Mouse (Mus musculus) stomach, embryonic 16.5 days (tissue): ENCODE measurements around the gene Rbm20. TPM values are rescaled to one million over a fixed set of nuclear protein-coding genes. Genes with fewer than 3 reads are reported as not detected.

Source experiments
- ATAC-seq: fragments of 200-750 bp; cut with Nextera tagmentation; 2 replicates; pipeline ENCODE4 v1.8.0; 2017; ENCODE audit warnings: moderate number of reproducible peaks, moderate TSS enrichment; ENCODE audit not compliant: insufficient read depth, low FRiP score
- H3K27ac ChIP-seq: fragments of 300-500 bp; sonication (generic); 2 replicates; pipeline ENCODE4 v1.5.1; 2014; ENCODE audit warnings: low read length
- H3K27me3 ChIP-seq: fragments of 300-500 bp; sonication (generic); 2 replicates; pipeline ENCODE4 v1.6.1; 2014; ENCODE audit warnings: low read length, control low read depth, mixed read lengths; ENCODE audit not compliant: control insufficient read depth, insufficient read depth
- H3K36me3 ChIP-seq: fragments of 300-500 bp; sonication (generic); 2 replicates; pipeline ENCODE4 v1.6.1; 2014; ENCODE audit warnings: low read length; ENCODE audit not compliant: control insufficient read depth, insufficient read depth
- H3K4me1 ChIP-seq: fragments of 300-500 bp; sonication (generic); 2 replicates; pipeline ENCODE4 v1.6.1; 2014; ENCODE audit warnings: low read length, control low read depth, mixed read lengths; ENCODE audit not compliant: control insufficient read depth, insufficient read depth
- H3K4me2 ChIP-seq: fragments of 300-500 bp; sonication (generic); 2 replicates; pipeline ENCODE4 v1.6.1; 2014; ENCODE audit warnings: low read depth, low read length, mixed read lengths
- H3K4me3 ChIP-seq: fragments of 300-500 bp; sonication (generic); replicated peaks from 2 replicates; pipeline ENCODE4 v1.5.1; 2014; ENCODE audit warnings: mild to moderate bottlenecking, low read length
- H3K9ac ChIP-seq: fragments of 300-500 bp; sonication (generic); 2 replicates; pipeline ENCODE4 v1.6.1; 2014; ENCODE audit warnings: low read length
- H3K9me3 ChIP-seq: fragments of 300-500 bp; sonication (generic); replicated peaks from 2 replicates; pipeline ENCODE4 v1.6.1; 2016; ENCODE audit warnings: low read length, control low read depth; ENCODE audit not compliant: control insufficient read depth
- WGBS: fragments of 180-500 bp; shearing (Covaris S2); extraction: QIAGEN DNeasy Blood & Tissue Kit; methylation state at CpG from one replicate; pipeline ENCODE4 v1.1.7; 2014; 5-methylcytosine and 5-hydroxymethylcytosine counted together
- polyA plus RNA-seq: library from polyadenylated mRNA; unstranded; fragments of >200 nt; fragmentation: Nextera tagmentation; extraction: Ambion mirVana; gene quantifications from 2 replicates; pipeline ENCODE4 v1.2.1, GENCODE M21; 2015

Rbm20 gene
- polyA plus RNA-seq, 1 experiment from 2014 or later, result 1.4 TPM

DNA sequence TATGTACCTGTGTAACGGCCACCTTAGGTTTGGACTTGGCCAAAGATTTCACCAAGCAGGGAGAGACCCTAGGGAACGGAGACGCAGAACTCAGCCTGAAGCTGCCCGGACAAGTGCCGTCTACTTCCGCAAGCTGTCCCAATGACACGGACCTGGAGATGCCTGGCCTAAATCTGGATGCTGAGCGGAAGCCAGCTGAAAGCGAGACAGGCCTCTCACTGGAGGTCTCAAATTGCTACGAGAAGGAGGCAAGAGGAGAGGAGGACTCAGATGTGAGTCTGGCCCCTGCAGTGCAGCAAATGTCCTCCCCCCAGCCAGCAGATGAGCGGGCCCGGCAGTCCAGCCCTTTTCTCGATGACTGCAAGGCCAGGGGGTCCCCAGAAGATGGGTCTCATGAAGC is 174.2 kb downstream of the Rbm20 start:
- no peak overlapping the region for H3K9ac ChIP-seq
- H3K4me1 ChIP-seq, result peaks cover 39% of the 10 kb centered on the region
- WGBS, result 85% methylated on average over 13 of the region's 13 CpGs
- H3K27ac ChIP-seq, result peak overlapping the region; percentile 87; the same call in 1 of the 2 replicates
- H3K36me3 ChIP-seq, result no peaks in the 10 kb centered on the region
- no peak for ATAC-seq
- no peaks in the 10 kb centered on the region for H3K9me3 ChIP-seq
- no peaks in the 10 kb centered on the region for H3K27me3 ChIP-seq
- H3K4me2 ChIP-seq, result no peak overlapping the region
- no peak overlapping the region for H3K4me3 ChIP-seq

DNA sequence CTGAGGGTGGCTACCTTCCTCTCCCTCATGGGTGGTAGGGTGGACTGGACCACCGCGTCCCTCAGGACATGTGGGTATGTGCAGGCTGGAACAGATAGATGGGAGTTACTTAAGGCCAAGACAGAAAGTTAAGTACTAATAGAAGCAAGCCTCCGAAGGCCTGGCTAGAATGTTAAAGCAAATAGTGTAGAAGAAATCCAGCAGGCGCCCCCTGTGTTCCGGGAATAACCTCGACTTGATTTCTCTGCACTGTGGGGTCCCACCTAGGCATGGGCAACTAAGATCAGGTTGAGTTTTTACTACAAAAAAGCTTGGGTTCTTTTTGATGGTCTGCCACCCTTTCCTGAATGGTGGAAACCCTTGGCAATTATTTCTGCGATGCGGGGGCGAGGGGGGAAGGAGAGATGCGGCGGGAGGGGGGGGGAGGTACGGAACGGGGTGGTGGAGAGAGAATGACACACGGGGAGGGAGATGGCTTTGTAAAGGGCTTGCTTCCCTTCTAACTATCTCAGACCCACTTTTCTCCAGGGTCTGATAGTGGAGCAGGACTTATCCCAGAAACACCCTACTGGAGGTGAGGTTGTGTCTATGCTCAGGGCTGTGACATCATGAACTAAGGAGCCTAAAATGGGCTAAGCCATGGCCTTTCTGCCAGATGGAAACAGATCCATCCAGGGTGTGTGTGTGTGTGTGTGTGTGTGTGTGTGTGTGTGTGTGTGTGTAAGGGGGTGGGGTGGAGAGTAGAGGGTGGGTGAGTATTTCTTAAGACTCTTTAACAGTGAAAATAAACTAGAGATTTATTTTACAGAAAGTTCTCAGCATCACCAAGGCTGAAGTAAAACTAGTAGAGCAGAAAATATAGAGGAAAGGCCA is 175.0 kb downstream of the Rbm20 start:
- Histone ChIP-seq H3K9me3 (no peaks in the 10 kb centered on the region), H3K27ac (peak overlapping the region; percentile 87), H3K27me3 (no peaks in the 10 kb centered on the region), H3K4me3 (no peak overlapping the region), H3K4me2 (0 out of 2 replicates have a peak overlapping the region, but pooled peaks have one; percentile 30), H3K4me1 (peaks cover 39% of the 10 kb centered on the region), H3K9ac (no peak overlapping the region), H3K36me3 (no peaks in the 10 kb centered on the region)
- WGBS, result 77% methylated on average over 14 of the region's 14 CpGs
- peak; percentile 21; the same call in 1 of the 2 replicates for ATAC-seq

DNA sequence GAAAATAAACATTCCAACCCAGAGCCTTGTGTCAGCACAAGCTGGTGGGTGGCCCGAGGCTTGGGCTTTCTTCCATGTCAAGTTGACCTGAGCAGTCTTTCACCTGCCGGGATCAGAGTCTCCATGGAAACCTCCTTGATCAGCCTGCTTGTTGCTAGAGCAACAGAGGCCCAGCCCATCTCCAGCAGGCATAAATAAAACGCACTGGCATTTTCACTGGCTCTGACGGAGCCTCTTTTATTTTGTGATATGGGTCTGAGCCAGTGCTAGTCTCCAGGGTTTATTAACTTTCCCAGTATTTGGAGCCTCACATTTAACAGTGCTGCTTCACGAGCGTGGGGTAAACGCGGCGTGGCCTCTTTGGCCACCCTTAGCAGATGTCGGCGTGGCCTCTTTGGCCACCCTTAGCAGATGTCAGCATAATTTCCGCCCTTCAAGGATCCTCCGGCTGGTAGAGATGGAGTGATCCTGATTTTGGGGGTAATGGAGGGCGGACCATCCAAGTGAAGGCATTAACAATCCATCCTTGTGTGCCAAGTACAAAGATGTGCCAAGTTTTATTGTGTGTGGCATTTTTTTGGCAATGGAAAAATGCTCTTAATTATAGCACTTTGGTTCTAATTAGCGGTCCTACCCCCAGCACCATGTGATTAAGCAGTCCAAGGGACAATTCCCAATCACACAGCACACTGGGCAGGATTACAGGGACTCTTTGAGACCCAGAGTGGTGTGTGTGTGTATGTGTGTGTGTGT is 175.8 kb downstream of the Rbm20 start:
- H3K4me2 ChIP-seq, result peak overlapping the region; percentile 30; the same call in 1 of the 2 replicates
- peak overlapping the region; percentile 87 for H3K27ac ChIP-seq
- peaks cover 35% of the 10 kb centered on the region for H3K4me1 ChIP-seq
- H3K27me3 ChIP-seq, result no peaks in the 10 kb centered on the region
- 31% methylated on average over 15 of the region's 15 CpGs for WGBS
- H3K9ac ChIP-seq, result peak overlapping the region; percentile 37; the same call in 1 of the 2 replicates
- no peaks in the 10 kb centered on the region for H3K9me3 ChIP-seq
- no peaks in the 10 kb centered on the region for H3K36me3 ChIP-seq
- H3K4me3 ChIP-seq, result no peak overlapping the region
- peak; percentile 78 for ATAC-seq

DNA sequence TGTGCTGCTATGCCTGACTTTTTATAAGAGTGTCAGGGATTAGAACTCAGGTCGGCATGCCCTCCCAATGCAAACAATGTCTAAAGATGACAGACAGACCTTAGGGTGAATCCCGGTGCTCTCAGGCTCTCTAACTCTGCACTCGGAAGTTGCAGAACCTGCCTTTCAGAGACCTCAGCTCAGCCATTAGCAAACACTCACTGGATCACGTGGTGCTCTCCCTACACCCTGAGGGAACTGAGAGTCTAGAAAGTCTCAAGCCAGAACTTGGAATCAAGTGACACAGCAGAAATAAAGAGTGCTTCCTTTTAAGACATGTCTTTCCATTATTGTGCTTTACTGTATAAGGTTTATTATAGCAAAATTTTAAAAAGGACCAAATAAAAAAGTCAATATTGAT is 177.9 kb downstream of the Rbm20 start:
- peak overlapping the region; percentile 62; the same call in 1 of the 2 replicates for H3K27ac ChIP-seq
- WGBS, result 41% methylated on average over 4 of the region's 4 CpGs
- H3K9ac ChIP-seq, result no peak overlapping the region
- no peak for ATAC-seq
- peaks cover 34% of the 10 kb centered on the region for H3K4me1 ChIP-seq
- no peak overlapping the region for H3K4me2 ChIP-seq
- H3K4me3 ChIP-seq, result no peak overlapping the region
- no peaks in the 10 kb centered on the region for H3K36me3 ChIP-seq
- H3K9me3 ChIP-seq, result no peaks in the 10 kb centered on the region
- H3K27me3 ChIP-seq, result no peaks in the 10 kb centered on the region

DNA sequence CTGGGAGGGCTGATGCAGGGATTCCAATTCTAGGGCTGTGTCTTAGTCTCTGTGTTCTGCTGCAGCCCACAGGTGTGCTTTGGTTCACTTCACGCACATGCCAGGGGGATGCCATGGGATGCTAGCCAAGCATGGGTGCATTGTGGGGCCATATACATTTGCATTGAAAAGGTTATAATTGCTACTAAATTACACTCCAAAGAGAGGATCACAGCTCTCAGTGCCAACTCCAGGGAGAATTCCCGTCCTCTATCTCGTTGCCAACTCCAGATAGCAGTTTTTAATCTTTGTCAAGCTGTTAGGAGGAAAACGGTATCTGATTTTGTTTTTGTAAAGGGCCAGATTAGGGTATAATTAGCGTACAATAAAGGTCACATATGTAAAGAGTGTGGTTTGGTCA is 178.7 kb downstream of the Rbm20 start:
- no peaks in the 10 kb centered on the region for H3K9me3 ChIP-seq
- H3K4me2 ChIP-seq, result no peak overlapping the region
- H3K27ac ChIP-seq, result no peak overlapping the region
- no peaks in the 10 kb centered on the region for H3K27me3 ChIP-seq
- ATAC-seq, result no peak
- H3K9ac ChIP-seq, result no peak overlapping the region
- no peaks in the 10 kb centered on the region for H3K36me3 ChIP-seq
- WGBS, result 76% methylated on average over 5 of the region's 5 CpGs
- no peak overlapping the region for H3K4me3 ChIP-seq
- peaks cover 26% of the 10 kb centered on the region for H3K4me1 ChIP-seq

- WGBS, result 77% methylated on average over 9 of the region's 9 CpGs
- Histone ChIP-seq H3K9me3 (no peaks in the 10 kb centered on the region), H3K27me3 (no peaks in the 10 kb centered on the region), H3K4me2 (no peak overlapping the region), H3K4me1 (peaks cover 23% of the 10 kb centered on the region), H3K4me3 (no peak overlapping the region), H3K36me3 (no peaks in the 10 kb centered on the region), H3K27ac (no peak overlapping the region), H3K9ac (no peak overlapping the region)
- ATAC-seq, result no peak
These were observed 179.7 kb downstream of the Rbm20 start for GRCm38 (mm10) chr19:53856794-53857193.

DNA sequence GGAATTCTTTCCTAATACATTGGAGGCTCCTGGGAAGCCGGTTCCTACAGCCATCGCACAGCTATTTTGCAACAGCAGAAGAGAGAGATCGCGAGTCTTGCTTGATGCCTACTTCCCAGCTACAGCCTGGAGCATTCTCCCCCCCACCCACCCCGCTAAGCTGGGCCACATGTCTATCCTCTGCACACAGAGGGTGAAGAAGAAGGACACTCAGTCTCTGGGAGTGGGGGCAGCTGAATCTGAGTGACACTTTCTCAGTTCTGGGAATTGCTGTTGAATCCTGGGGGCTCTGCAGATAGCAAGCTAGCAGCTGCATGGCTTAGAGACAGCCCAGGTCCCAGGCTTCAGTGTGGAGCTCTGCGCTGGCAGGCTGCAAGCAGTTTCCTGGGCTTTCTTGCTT is 180.9 kb downstream of the Rbm20 start:
- no peak overlapping the region for H3K4me3 ChIP-seq
- H3K36me3 ChIP-seq, result no peaks in the 10 kb centered on the region
- H3K27me3 ChIP-seq, result no peaks in the 10 kb centered on the region
- peaks cover 19% of the 10 kb centered on the region for H3K4me1 ChIP-seq
- ATAC-seq, result no peak
- WGBS, result 68% methylated on average over 6 of the region's 6 CpGs
- no peak overlapping the region for H3K9ac ChIP-seq
- H3K9me3 ChIP-seq, result no peaks in the 10 kb centered on the region
- H3K4me2 ChIP-seq, result no peak overlapping the region
- H3K27ac ChIP-seq, result no peak overlapping the region

DNA sequence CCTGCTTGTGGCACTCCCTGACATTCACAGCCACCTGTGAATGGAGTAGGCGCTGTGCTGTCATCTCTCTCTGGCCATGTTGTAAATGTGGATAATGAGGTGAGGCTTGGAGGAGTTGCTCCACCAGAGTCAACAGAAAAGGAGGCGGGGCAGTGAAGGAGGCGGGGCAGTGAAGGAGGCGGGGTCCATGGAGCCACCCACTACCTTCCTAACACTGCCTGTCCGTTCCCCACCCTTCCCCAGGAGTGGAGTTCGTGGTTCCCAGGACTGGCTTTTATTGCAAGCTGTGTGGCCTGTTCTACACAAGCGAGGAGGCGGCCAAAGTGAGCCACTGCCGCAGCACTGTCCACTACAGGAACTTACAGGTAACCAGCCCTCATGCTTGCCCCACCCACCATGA is 182.0 kb downstream of the Rbm20 start:
- WGBS, result 30% methylated on average over 9 of the region's 9 CpGs
- ATAC-seq, result peak; percentile 86
- Histone ChIP-seq H3K27me3 (no peaks in the 10 kb centered on the region), H3K4me3 (peak overlapping the region; percentile 12; the same call in 1 of the 2 replicates), H3K4me1 (peaks cover 12% of the 10 kb centered on the region), H3K9me3 (no peaks in the 10 kb centered on the region), H3K36me3 (no peaks in the 10 kb centered on the region), H3K4me2 (peak overlapping the region; percentile 34; the same call in 1 of the 2 replicates), H3K9ac (0 out of 2 replicates have a peak overlapping the region, but pooled peaks have one; percentile 32), H3K27ac (peak overlapping the region; percentile 72)

DNA sequence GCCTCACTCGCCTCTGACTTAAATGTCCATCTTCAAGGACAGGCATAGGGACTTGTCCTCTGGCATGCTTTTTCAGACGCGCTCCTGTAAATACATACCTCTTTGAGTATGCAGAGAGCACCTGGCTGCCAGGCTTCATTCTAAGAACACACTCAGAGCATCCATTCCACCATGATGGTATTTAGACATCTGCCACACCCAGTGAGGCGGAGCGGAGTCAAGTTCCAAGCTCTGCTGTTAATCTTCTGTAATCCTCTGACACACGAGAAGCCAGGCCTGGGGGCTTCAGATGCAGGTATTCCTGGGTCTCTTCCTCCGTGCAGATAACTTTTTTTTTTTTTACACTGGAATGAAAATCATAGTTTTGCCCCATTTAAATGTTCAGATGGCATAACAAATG is 182.5 kb downstream of the Rbm20 start:
- H3K4me3 ChIP-seq, result peak overlapping the region; percentile 12; the same call in 1 of the 2 replicates
- H3K4me1 ChIP-seq, result peaks cover 12% of the 10 kb centered on the region
- H3K27ac ChIP-seq, result peak overlapping the region; percentile 72
- no peaks in the 10 kb centered on the region for H3K9me3 ChIP-seq
- 47% methylated on average over 7 of the region's 7 CpGs for WGBS
- ATAC-seq, result no peak
- H3K27me3 ChIP-seq, result no peaks in the 10 kb centered on the region
- H3K9ac ChIP-seq, result 0 out of 2 replicates have a peak overlapping the region, but pooled peaks have one; percentile 32
- no peaks in the 10 kb centered on the region for H3K36me3 ChIP-seq
- H3K4me2 ChIP-seq, result peak overlapping the region; percentile 34; the same call in 1 of the 2 replicates
